Mouse (Mus musculus) liver, embryonic 11.5 days (tissue): Measurements from ENCODE around the gene Pcnx. TPM values are rescaled to one million over a fixed set of nuclear protein-coding genes. Genes with fewer than 3 reads are reported as not detected.

Experiments used
- ATAC-seq: fragments of 200-750 bp; cut with Nextera tagmentation; replicated peaks from 2 replicates; pipeline ENCODE4 v1.8.0; 2017; ENCODE audit warnings: moderate number of reproducible peaks, mild to moderate bottlenecking, moderate TSS enrichment, moderate library complexity; ENCODE audit not compliant: low FRiP score
- DNase-seq: peaks from one replicate; pipeline ENCODE4 v3.0.0-alpha.2; 2017; ENCODE audit warnings: low spot score
- H3K27ac ChIP-seq: fragments of 300-500 bp; sonication (generic); 2 replicates; pipeline ENCODE4 v1.5.1; 2014; ENCODE audit warnings: mild to moderate bottlenecking, low read depth, low read length, control low read depth
- H3K27me3 ChIP-seq: fragments of 300-500 bp; sonication (generic); replicated peaks from 2 replicates; pipeline ENCODE4 v1.6.1; 2014; ENCODE audit warnings: low read length, mixed read lengths; ENCODE audit not compliant: control insufficient read depth, insufficient read depth
- H3K36me3 ChIP-seq: fragments of 300-500 bp; sonication (generic); 2 replicates; pipeline ENCODE4 v1.6.1; 2014; ENCODE audit warnings: mild to moderate bottlenecking, low read length, moderate library complexity, mixed read lengths; ENCODE audit not compliant: control insufficient read depth, insufficient read depth
- H3K4me1 ChIP-seq: fragments of 300-500 bp; sonication (generic); replicated peaks from 2 replicates; pipeline ENCODE4 v1.6.1; 2014; ENCODE audit warnings: low read length, mixed read lengths; ENCODE audit not compliant: control insufficient read depth, insufficient read depth
- H3K4me2 ChIP-seq: fragments of 300-500 bp; sonication (generic); 2 replicates; pipeline ENCODE4 v1.6.1; 2014; ENCODE audit warnings: mild to moderate bottlenecking, control low read depth, moderate library complexity
- H3K4me3 ChIP-seq: fragments of 300-500 bp; sonication (generic); 2 replicates; pipeline ENCODE4 v1.5.1; 2014; ENCODE audit warnings: low read depth, low read length, control low read depth
- H3K9ac ChIP-seq: fragments of 300-500 bp; sonication (generic); 2 replicates; pipeline ENCODE4 v1.6.1; 2014; ENCODE audit warnings: low read depth, low read length, control low read depth
- H3K9me3 ChIP-seq: fragments of 300-500 bp; sonication (generic); 2 replicates; pipeline ENCODE4 v1.6.1; 2016; ENCODE audit warnings: low read length, inconsistent platforms, mixed read lengths; ENCODE audit not compliant: control insufficient read depth
- WGBS: fragments of 180-500 bp; shearing (Covaris S2); extraction: QIAGEN DNeasy Blood & Tissue Kit; methylation state at CpG from one replicate; pipeline ENCODE4 v1.1.7; 2014; 5-methylcytosine and 5-hydroxymethylcytosine counted together
- polyA plus RNA-seq: library from polyadenylated mRNA; unstranded; fragments of >200 nt; fragmentation: Nextera tagmentation; extraction: Ambion mirVana; gene quantifications from 2 replicates; pipeline ENCODE4 v1.2.1, GENCODE M21; 2014

Gene Pcnx
- polyA plus RNA-seq, 1 experiment from 2014 or later: 9.4 TPM

- DNase-seq (no peak), ATAC-seq (0 out of 2 replicates have a peak, but pooled peaks have one; percentile 29)
- Histone ChIP-seq H3K27ac (no peak overlapping the region), H3K9ac (no peak overlapping the region), H3K4me2 (peak overlapping the region; percentile 50), H3K36me3 (no peaks in the 10 kb centered on the region), H3K9me3 (no peaks in the 10 kb centered on the region), H3K4me1 (peaks cover 9% of the 10 kb centered on the region), H3K4me3 (no peak overlapping the region), H3K27me3 (peaks cover 32% of the 10 kb centered on the region)
- WGBS: 11% methylated on average over 14 of the region's 14 CpGs
Observed at GRCm38 (mm10) chr12:81844981-81845380, 14.8 kb upstream of the Pcnx start.

GRCm38 (mm10) chr12:81849629-81850028 is 10.2 kb upstream of the Pcnx start:
- H3K9me3 ChIP-seq: no peaks in the 10 kb centered on the region
- no peak overlapping the region for H3K9ac ChIP-seq
- H3K4me2 ChIP-seq: no peak overlapping the region
- ATAC-seq (no peak), DNase-seq (no peak)
- H3K4me3 ChIP-seq: no peak overlapping the region
- no peaks in the 10 kb centered on the region for H3K36me3 ChIP-seq
- no peak overlapping the region for H3K27ac ChIP-seq
- H3K27me3 ChIP-seq: peaks cover 20% of the 10 kb centered on the region
- peaks cover 4% of the 10 kb centered on the region; the same call in 1 of the 2 replicates for H3K4me1 ChIP-seq
- WGBS: 66% methylated on average over 8 of the region's 8 CpGs

GRCm38 (mm10) chr12:81852551-81852950 is 7.3 kb upstream of the Pcnx start:
- H3K27ac ChIP-seq: no peak overlapping the region

DNA sequence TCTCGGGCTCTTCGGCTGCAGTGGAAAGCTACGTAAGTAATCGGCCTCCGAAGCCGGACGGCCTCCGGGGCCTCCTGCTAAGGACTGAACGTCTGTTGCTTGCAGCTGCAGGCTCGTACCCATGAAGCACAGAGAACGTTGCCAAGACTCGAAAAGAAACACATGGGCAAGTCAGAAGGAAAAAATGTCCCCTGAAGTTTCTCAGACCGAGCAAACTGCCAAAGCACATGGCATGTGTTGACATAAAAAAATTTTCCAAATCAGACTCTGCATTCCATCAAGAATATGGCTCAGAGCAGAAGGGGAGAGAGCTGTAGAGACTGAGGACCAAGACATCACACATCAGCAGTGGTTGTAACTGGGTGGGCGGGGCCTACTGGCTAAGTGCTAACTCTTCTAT is 6.8 kb upstream of the Pcnx start:
- DNase-seq: no peak
- Histone ChIP-seq H3K36me3 (no peaks in the 10 kb centered on the region), H3K27ac (no peak overlapping the region), H3K9ac (no peak overlapping the region), H3K4me3 (no peak overlapping the region), H3K4me1 (no peaks in the 10 kb centered on the region), H3K27me3 (peaks cover 6% of the 10 kb centered on the region), H3K9me3 (no peaks in the 10 kb centered on the region), H3K4me2 (no peak overlapping the region)
- ATAC-seq: no peak
- WGBS: 86% methylated on average over 14 of the region's 14 CpGs

More at GRCm38 (mm10) chr12:81852551-81852950, 7.3 kb upstream of the Pcnx start:
- H3K9me3 ChIP-seq: no peaks in the 10 kb centered on the region
- no peak overlapping the region for H3K9ac ChIP-seq
- H3K4me1 ChIP-seq: no peaks in the 10 kb centered on the region
- H3K4me2 ChIP-seq: no peak overlapping the region
- WGBS: 83% methylated on average over 2 of the region's 2 CpGs
- no peaks in the 10 kb centered on the region for H3K36me3 ChIP-seq
- ATAC-seq (no peak), DNase-seq (no peak)
- no peak overlapping the region for H3K4me3 ChIP-seq
- H3K27me3 ChIP-seq: peaks cover 7% of the 10 kb centered on the region; the same call in 1 of the 2 replicates

- Histone ChIP-seq H3K4me3 (no peak overlapping the region), H3K9ac (no peak overlapping the region), H3K4me2 (no peak overlapping the region), H3K27me3 (peaks cover 3% of the 10 kb centered on the region), H3K27ac (no peak overlapping the region), H3K9me3 (no peaks in the 10 kb centered on the region), H3K36me3 (no peaks in the 10 kb centered on the region), H3K4me1 (no peaks in the 10 kb centered on the region)
- ATAC-seq (no peak), DNase-seq (no peak)
- WGBS: 79% methylated on average over 9 of the region's 9 CpGs
Observed at GRCm38 (mm10) chr12:81853543-81853942, 6.3 kb upstream of the Pcnx start.

- no peaks in the 10 kb centered on the region for H3K4me1 ChIP-seq
- H3K4me3 ChIP-seq: no peak overlapping the region
- no peak overlapping the region for H3K4me2 ChIP-seq
- ATAC-seq: no peak
- peaks cover 3% of the 10 kb centered on the region for H3K27me3 ChIP-seq
- no peak overlapping the region for H3K27ac ChIP-seq
- no peaks in the 10 kb centered on the region for H3K9me3 ChIP-seq
- DNase-seq: no peak
- 63% methylated on average over 8 of the region's 8 CpGs for WGBS
- H3K36me3 ChIP-seq: no peaks in the 10 kb centered on the region
- no peak overlapping the region for H3K9ac ChIP-seq
Observed at GRCm38 (mm10) chr12:81855031-81855430, 4.8 kb upstream of the Pcnx start.

DNA sequence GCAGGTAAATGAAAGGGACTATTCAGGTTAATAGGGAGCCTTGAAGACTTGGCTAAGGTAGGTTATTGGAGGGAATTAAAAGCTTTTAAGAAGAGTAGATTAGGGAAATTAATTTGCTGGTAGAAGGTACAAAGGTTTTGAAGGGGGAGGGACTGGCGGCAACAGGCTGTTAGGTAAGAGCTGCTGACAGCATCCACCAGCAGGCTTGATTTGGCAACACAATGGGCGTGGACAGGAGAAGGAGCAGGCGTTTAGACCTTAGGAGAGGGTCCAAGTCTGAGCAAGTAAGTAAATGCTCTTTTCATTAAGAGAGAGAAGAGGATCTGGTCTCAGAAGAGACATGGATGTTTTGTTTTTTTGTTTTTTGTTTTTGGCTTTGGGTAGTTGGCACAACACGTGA is 3.1 kb upstream of the Pcnx start:
- Histone ChIP-seq H3K27ac (no peak overlapping the region), H3K4me2 (no peak overlapping the region), H3K4me3 (no peak overlapping the region), H3K36me3 (no peaks in the 10 kb centered on the region), H3K4me1 (peaks cover 2% of the 10 kb centered on the region), H3K9ac (no peak overlapping the region), H3K9me3 (no peaks in the 10 kb centered on the region), H3K27me3 (peaks cover 3% of the 10 kb centered on the region)
- WGBS: 46% methylated on average over 4 of the region's 4 CpGs
- DNase-seq (no peak), ATAC-seq (no peak)

DNA sequence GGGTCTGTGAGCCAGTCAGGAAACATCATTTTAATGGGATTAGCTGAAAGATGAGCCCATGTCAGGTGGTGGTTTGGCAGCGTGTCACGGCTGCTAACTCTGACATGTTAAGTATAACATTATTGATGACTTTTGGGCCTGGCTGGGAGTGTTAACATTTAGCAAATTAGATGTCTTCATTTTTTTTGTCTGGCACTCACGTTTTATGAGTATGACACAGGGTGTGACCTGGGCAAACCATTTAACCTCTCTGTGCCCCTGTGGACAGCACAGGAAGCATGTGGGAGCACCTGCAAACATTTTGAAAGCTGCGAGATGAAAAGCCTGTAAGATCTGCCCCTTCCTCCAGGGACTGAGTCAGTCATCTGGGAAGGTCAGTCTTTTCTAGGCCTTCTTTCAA is 2.6 kb upstream of the Pcnx start:
- Histone ChIP-seq H3K4me1 (peaks cover 7% of the 10 kb centered on the region), H3K27me3 (peaks cover 3% of the 10 kb centered on the region), H3K4me2 (no peak overlapping the region), H3K9ac (no peak overlapping the region), H3K27ac (no peak overlapping the region), H3K9me3 (no peaks in the 10 kb centered on the region), H3K4me3 (no peak overlapping the region), H3K36me3 (no peaks in the 10 kb centered on the region)
- ATAC-seq (no peak), DNase-seq (no peak)
- 47% methylated on average over 4 of the region's 4 CpGs for WGBS

DNA sequence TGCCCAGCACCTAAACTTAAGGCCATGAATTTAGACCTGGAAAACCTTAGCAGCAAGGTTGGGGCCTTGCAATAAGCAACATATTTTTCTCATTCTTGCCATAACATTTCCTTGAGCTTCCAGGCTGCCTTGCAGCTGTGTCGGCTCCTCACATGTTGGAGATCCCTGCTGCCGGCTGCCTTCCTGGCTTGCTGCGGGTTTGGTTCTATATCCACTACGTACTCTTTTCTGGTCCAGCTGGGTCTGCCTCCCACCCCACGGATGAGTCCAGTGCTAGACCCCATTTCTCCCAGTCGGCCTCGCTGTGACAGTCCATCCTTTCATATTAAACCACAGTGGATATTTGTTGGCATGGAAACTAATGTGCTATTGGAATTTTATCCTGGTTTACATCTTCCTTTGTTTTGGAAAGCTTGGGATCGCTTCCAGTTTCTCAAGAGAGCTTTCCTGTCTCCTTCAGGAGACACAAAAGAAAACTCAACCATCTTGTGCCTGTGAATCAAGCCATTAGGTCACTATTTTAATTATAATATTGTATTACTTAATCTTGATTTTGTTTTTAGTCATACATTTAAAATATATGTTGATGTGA is 1.7 kb upstream of the Pcnx start:
- no peak for ATAC-seq
- H3K4me3 ChIP-seq: no peak overlapping the region
- peaks cover 13% of the 10 kb centered on the region for H3K4me1 ChIP-seq
- H3K9ac ChIP-seq: no peak overlapping the region
- H3K27me3 ChIP-seq: peaks cover 3% of the 10 kb centered on the region
- H3K27ac ChIP-seq: no peak overlapping the region
- no peaks in the 10 kb centered on the region for H3K9me3 ChIP-seq
- H3K36me3 ChIP-seq: no peaks in the 10 kb centered on the region
- H3K4me2 ChIP-seq: no peak overlapping the region
- 80% methylated on average over 8 of the region's 8 CpGs for WGBS
- no peak for DNase-seq
